7 mouse cellular contexts compared by ENCODE assay signal in the genomic region with DNA sequence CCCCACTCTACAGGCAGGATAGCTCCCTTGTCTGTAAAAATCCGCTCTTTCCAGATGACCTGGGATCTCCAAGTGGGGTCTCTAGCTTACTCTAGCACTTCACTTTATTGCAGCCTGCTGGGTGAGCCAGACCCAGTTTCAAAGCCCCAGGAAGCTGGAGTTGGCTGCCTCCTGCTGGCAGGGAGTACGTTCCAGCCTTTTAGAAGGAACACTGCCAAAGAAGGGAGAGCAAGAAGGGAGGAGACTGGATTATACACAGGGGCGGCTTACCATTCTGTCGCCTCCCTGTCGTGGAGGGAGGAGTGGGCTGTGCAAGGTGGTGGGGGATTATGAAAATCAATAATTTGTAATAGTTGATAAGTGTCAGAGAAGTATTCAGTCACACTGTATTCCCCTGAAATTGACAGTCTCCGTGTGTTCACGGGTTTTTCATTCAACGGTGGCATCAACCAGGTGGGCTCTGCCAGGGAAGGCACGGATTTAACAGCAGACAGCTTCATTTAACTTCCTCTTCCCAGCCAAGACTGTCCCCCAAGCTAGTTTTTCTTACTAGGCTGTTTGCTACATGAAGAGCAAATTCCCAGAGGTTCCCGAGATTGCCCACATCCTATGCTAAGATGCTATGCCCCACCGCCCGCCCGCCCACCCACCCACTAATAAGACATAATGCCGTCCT. TPM values are rescaled to one million over a fixed set of nuclear protein-coding genes. Genes with fewer than 3 reads are reported as not detected.
DNase-seq lines count a peak whose midpoint lies in the region; ATAC-seq and TF ChIP-seq lines count a peak whose summit lies in the region.

No protein-coding gene starts in this region.

- H3K9ac ChIP-seq in embryonic facial prominence, embryonic 11.5 days (replicated peaks; ENCODE audit: low read length), result no peak overlapping the region
- H3K9ac ChIP-seq in heart, embryonic 14.5 days (ENCODE audit: low read length), result 0 out of 2 replicates have a peak overlapping the region, but pooled peaks have one; percentile 16
- H3K9ac ChIP-seq in midbrain, embryonic 16.5 days (ENCODE audit: low read depth, low read length), result peak overlapping the region; percentile 65

- ATAC-seq in embryonic facial prominence, embryonic 11.5 days (replicated peaks; ENCODE audit: insufficient number of reproducible peaks, low FRiP score, low TSS enrichment, low read depth), result no peak
- no peak for ATAC-seq in heart, embryonic 14.5 days (ENCODE audit: insufficient number of reproducible peaks, insufficient read depth, low FRiP score, low read depth)
- ATAC-seq in midbrain, embryonic 16.5 days, result peak; percentile 70

- H3K4me1 ChIP-seq in embryonic facial prominence, embryonic 11.5 days (ENCODE audit: control insufficient read depth, insufficient read depth, low read length), result no peaks in the 10 kb centered on the region
- H3K4me1 ChIP-seq in heart, embryonic 14.5 days (ENCODE audit: control insufficient read depth in 2 of 2, insufficient read depth in 2 of 2, low read length in 2 of 2), result no peaks in the 10 kb centered on the region
- peaks cover 32% of the 10 kb centered on the region for H3K4me1 ChIP-seq in midbrain, embryonic 16.5 days (ENCODE audit: control insufficient read depth, insufficient read depth, low read length)
- H3K4me1 ChIP-seq in thymus, adult 2 months (replicated peaks; ENCODE audit: control insufficient read depth, insufficient read depth, low read length), result no peaks in the 10 kb centered on the region

- no peaks in the 10 kb centered on the region for H3K36me3 ChIP-seq in embryonic facial prominence, embryonic 11.5 days (replicated peaks; ENCODE audit: control insufficient read depth, insufficient read depth, low read depth, low read length)
- no peaks in the 10 kb centered on the region for H3K36me3 ChIP-seq in heart, embryonic 14.5 days (ENCODE audit: control insufficient read depth, insufficient read depth, low read length)
- no peaks in the 10 kb centered on the region for H3K36me3 ChIP-seq in midbrain, embryonic 16.5 days (ENCODE audit: control insufficient read depth, insufficient read depth, low read length)
- H3K36me3 ChIP-seq in thymus, adult 2 months (ENCODE audit: control insufficient read depth, insufficient read depth, low read length), result no peaks in the 10 kb centered on the region

- no peaks in the 10 kb centered on the region for H3K27me3 ChIP-seq in embryonic facial prominence, embryonic 11.5 days (ENCODE audit: control insufficient read depth, insufficient read depth, low read length)
- H3K27me3 ChIP-seq in heart, embryonic 14.5 days (ENCODE audit: control insufficient read depth, insufficient read depth, low read length), result peaks cover 11% of the 10 kb centered on the region
- H3K27me3 ChIP-seq in midbrain, embryonic 16.5 days (ENCODE audit: control insufficient read depth, insufficient read depth, low read depth, low read length), result no peaks in the 10 kb centered on the region; the same call in 1 of the 2 replicates
- H3K27me3 ChIP-seq in thymus, adult 2 months (ENCODE audit: control insufficient read depth, insufficient read depth, low read length), result peaks cover 5% of the 10 kb centered on the region; the same call in 1 of the 2 replicates

- TF ChIP-seq POLR2A in thymus, adult 2 months (IDR thresholded peaks at IDR 0.05; ENCODE audit: control insufficient read depth, extremely low read depth, insufficient read depth, low read length, poor library complexity), result no peak

- H3K4me3 ChIP-seq in embryonic facial prominence, embryonic 11.5 days (ENCODE audit: low read depth, low read length), result no peak overlapping the region
- peak overlapping the region in 1 of 2 experiments; percentile 27; a peak in 2 of 4 replicates for H3K4me3 ChIP-seq in heart, embryonic 14.5 days (ENCODE audit: control insufficient read depth in 1 of 2, insufficient read depth in 1 of 2, low read depth in 1 of 2, low read length in 2 of 2)
- peak overlapping the region; percentile 39 for H3K4me3 ChIP-seq in midbrain, embryonic 16.5 days (ENCODE audit: low read depth, low read length)
- no peak overlapping the region for H3K4me3 ChIP-seq in thymus, adult 2 months (ENCODE audit: control insufficient read depth, insufficient read depth, low read length)

- 22% methylated on average over 14 of the region's 14 CpGs for WGBS in embryonic facial prominence, embryonic 11.5 days
- 22% methylated on average over 14 of the region's 14 CpGs for WGBS in heart, embryonic 14.5 days
- WGBS in midbrain, embryonic 16.5 days, result 10% methylated on average over 14 of the region's 14 CpGs
- WGBS in thymus, adult 2 months, result 21% methylated on average over 14 of the region's 14 CpGs

- TF ChIP-seq CTCF in thymus, adult 2 months (IDR thresholded peaks at IDR 0.05; ENCODE audit: borderline replicate concordance, control insufficient read depth, extremely low read depth, insufficient read depth, low read length, poor library complexity), result no peak

- peak overlapping the region; percentile 1 for H3K4me2 ChIP-seq in embryonic facial prominence, embryonic 11.5 days (ENCODE audit: low read depth, low read length)
- peak overlapping the region; percentile 61 for H3K4me2 ChIP-seq in heart, embryonic 14.5 days (ENCODE audit: low read length)
- peak overlapping the region; percentile 64 for H3K4me2 ChIP-seq in midbrain, embryonic 16.5 days (ENCODE audit: low read length)

- H3K9me3 ChIP-seq in embryonic facial prominence, embryonic 11.5 days (replicated peaks; ENCODE audit: control insufficient read depth, low read length), result no peaks in the 10 kb centered on the region
- H3K9me3 ChIP-seq in heart, embryonic 14.5 days (ENCODE audit: control insufficient read depth, low read length), result no peaks in the 10 kb centered on the region
- H3K9me3 ChIP-seq in midbrain, embryonic 16.5 days (replicated peaks; ENCODE audit: control insufficient read depth, low read length, poor library complexity, severe bottlenecking), result no peaks in the 10 kb centered on the region

- DNase-seq in MN1 (ENCODE audit: low spot score) (peak; percentile 61), ZHBTc4 (ENCODE audit: low read depth, low spot score) (peak; percentile 70)
- peak; percentile 45 for DNase-seq in embryonic facial prominence, embryonic 11.5 days (ENCODE audit: low spot score)
- peak; percentile 75 to 83 for DNase-seq in layer of hippocampus, postnatal 10 days (ENCODE audit: low spot score in 2 of 2)
- DNase-seq in thymus, adult 2 months, result no peak

- H3K27ac ChIP-seq in embryonic facial prominence, embryonic 11.5 days (replicated peaks; ENCODE audit: low read depth, low read length), result no peak overlapping the region
- no peak overlapping the region for H3K27ac ChIP-seq in heart, embryonic 14.5 days (replicated peaks in 1 of 2; ENCODE audit: control insufficient read depth in 1 of 2, insufficient read depth in 1 of 2, low read depth in 2 of 2, low read length in 2 of 2)
- H3K27ac ChIP-seq in midbrain, embryonic 16.5 days (ENCODE audit: low read length), result peak overlapping the region; percentile 86
- no peak overlapping the region for H3K27ac ChIP-seq in thymus, adult 2 months (ENCODE audit: control insufficient read depth, insufficient read depth, low read length)

RNA-seq across cellular contexts. Expression of gene Lgi1, which starts 0.4 kb away (rescaled TPM):
- 1.4 and 2.3 TPM in 2 replicates for polyA plus RNA-seq in embryonic facial prominence, embryonic 11.5 days (2014; fragmentation: Nextera tagmentation; extraction: Ambion mirVana)
- polyA plus RNA-seq in heart, embryonic 14.5 days (2014; fragmentation: Nextera tagmentation; extraction: Ambion mirVana), result 0.14 TPM in 1 of 2 replicates, not detected in the other
- 100 to 1,000 TPM; 117 to 133 TPM for total RNA-seq in layer of hippocampus, postnatal 10 days (2021)
- polyA plus RNA-seq in midbrain, embryonic 16.5 days (2015; fragmentation: Nextera tagmentation; extraction: Ambion mirVana), result 24.4 and 28.6 TPM in 2 replicates
- 0.04 TPM in 1 of 2 replicates, not detected in the other for polyA plus RNA-seq in thymus, adult 2 months (2012; rRNA removed)

RNA-seq across cellular contexts. Expression of gene Fra10ac1, which starts 40.0 kb away (rescaled TPM):
- polyA plus RNA-seq in embryonic facial prominence, embryonic 11.5 days (2014; fragmentation: Nextera tagmentation; extraction: Ambion mirVana), result 43.8 and 46.4 TPM in 2 replicates
- polyA plus RNA-seq in heart, embryonic 14.5 days (2014; fragmentation: Nextera tagmentation; extraction: Ambion mirVana), result 25.8 and 27.3 TPM in 2 replicates
- 10 to 100 TPM; 18.5 to 20.8 TPM for total RNA-seq in layer of hippocampus, postnatal 10 days (2021)
- 41.3 and 50.7 TPM in 2 replicates for polyA plus RNA-seq in midbrain, embryonic 16.5 days (2015; fragmentation: Nextera tagmentation; extraction: Ambion mirVana)
- 3.5 and 4.3 TPM in 2 replicates for polyA plus RNA-seq in thymus, adult 2 months (2012; rRNA removed)

Comparison
In these comparisons a context has a peak if more than half of its experiments do, and no peak if none do; other contexts are left out.
1. H3K4me2 ChIP-seq: peak in every context shown above with its lines; median percentile 64 in midbrain, embryonic 16.5 days; 61 in heart, embryonic 14.5 days; 1 in embryonic facial prominence, embryonic 11.5 days.